Mouse (Mus musculus) ovary, adult 18-20 months (tissue): ENCODE data around the gene Nfe2l1.
"Not testable (repeated sequence)": the region's sequence is repeated elsewhere in the genome, so short reads cannot be mapped to it uniquely, and the experiment has no call there.

Experiments
- DNase-seq: peaks from one replicate; pipeline ENCODE4 v3.0.0; 2022; ENCODE audit warnings: low spot score, mixed read lengths

Nfe2l1 gene

DNA sequence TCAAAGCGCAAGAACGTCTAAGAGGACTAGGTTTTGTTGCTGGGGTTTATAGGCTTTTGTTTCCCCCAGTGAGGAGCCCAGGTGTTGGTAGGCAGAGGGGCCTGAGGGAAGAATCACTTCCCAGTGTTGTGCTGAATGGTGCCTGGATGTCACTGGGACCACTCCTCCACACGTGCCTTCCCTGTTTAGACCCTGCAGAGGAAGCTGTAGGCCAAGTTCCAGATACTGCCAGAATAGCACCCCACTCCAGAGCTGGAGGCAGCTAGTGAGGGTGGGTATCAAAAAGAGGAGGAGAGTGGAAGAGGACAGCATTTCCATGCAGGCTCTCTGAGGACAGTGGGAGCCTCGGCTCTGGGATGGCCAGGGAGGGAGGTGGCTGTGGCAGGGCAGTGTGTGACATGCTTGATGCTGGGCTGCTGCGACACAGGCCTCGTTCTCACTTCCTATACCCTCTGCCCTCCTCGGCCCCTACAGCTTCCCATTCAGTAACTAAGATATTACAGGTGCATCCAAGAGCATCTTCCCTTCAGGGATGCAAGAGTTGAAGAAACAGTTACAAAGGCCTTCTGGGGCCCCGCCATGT, 11.5 kb downstream of the Nfe2l1 start:
- DNase-seq, result no peak

GRCm38 (mm10) chr11:96816979-96817378, 12.8 kb downstream of the Nfe2l1 start:
- DNase-seq, result no peak

DNA sequence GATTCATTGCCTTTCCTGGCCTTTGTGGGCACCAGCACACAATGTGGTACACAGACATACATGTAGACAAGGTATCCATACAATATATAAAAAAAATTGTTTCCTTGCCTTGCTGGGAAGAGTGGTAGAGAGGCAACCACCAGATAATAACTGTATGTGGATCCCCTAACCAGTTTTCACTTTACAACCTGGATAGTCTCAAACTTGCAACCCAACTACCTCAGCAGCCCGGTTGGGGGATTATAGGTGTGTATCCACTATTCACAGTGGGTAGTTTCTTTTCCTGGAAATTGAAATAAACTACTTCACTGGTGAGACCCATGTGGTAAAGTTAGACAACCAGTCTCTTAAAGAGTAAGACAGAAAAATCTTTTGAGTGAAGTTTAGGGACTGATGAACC, 13.3 kb downstream of the Nfe2l1 start:
- no peak for DNase-seq

DNA sequence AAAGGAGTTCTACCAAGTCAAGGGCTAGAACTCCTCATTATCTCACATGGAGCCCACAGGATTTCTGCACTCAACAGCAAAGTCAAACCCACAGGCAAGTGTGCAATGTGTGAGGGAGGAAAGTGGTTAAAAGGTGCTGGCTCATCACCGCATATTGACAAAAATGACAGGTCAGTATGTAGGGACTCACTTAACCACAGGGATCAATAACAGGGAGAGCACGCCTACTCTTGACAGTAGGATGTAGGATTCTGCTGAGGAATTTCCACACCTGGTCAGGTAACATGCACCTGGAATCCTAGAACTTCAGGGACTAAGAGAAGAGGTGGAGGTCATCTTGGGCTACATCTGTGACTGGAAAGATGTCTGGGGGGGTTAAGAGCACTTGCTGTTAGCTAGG, 13.9 kb downstream of the Nfe2l1 start:
- DNase-seq, result no peak

GRCm38 (mm10) chr11:96814443-96814842, 15.3 kb downstream of the Nfe2l1 start:
- no peak for DNase-seq

DNA sequence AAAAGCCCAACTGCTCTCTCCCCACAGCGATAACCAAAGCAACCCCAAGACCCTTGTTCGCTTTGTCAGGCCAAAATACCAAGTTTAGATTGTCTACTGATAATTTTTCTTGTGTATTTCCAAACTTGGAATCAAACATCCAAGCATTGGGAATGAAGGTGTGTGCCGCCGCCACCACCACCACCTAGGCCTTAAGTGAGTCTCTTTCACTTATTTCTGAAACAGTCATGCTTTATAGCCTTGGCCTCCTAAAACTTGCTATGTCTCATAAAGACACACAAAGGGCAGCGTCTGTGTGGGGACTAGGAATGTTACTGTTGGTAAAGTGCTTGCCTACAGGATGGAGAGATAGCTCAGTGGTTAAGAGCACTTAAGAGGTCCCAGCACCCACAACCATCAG, 15.8 kb downstream of the Nfe2l1 start:
- no peak for DNase-seq

- DNase-seq, result no peak
Observed at GRCm38 (mm10) chr11:96813455-96813854, 16.3 kb downstream of the Nfe2l1 start.

GRCm38 (mm10) chr11:96811188-96811587, 18.6 kb downstream of the Nfe2l1 start:
- DNase-seq, result not testable (repeated sequence)

DNA sequence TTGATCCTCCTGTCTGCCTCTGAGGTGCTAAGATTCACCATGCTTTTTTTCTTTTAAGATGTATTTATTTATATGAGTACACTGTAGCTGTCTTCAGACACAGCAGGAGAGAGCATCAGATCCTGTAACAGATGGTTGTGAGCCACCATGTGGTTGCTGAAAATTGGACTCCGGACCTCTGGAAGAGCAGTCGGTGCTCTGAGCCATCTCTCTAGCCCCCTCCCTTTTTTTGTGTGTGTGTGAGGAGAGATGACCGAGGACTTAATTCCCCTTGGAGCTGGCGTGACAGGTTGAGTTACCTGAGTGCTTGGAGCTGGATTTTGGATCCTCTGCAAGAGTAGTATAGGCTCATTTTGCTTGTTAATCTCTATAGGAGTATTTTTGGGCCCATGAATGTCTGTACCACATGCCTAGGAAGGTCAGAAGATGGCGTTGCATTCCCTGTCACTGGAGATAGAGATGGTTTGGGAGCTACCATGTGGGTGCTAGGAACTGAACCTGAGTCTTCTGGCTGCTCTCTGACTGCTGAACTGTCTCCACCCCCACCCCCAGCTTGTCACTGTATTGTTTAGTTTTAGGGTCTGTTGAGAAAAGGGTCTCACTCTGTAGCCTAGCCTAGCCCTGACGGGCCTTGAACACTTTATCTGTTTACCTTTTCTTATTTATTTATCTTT, 20.1 kb downstream of the Nfe2l1 start:
- DNase-seq, result no peak

- no peak for DNase-seq
Observed at GRCm38 (mm10) chr11:96808066-96808465, 21.7 kb downstream of the Nfe2l1 start.

DNA sequence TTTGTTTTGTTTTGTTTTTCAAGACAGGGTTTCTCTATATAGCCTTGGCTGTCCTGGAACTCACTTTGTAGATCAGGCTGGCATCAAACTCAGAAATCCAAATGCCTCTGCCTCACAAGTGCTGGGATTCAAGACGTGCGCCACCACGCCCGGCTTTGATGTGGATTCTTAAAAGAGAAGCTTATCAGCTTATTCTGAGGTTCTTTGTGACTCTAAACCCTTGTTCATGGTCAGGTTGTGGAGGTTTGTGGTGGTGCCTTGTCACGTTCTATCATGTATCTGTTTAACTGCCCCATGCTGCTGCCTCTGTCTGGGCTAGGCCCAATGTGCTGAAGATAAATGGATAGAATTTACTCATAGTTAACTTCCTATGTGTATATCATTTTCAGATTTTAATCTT, 24.2 kb downstream of the Nfe2l1 start:
- DNase-seq, result no peak

GRCm38 (mm10) chr11:96799511-96799910, 30.3 kb downstream of the Nfe2l1 start:
- DNase-seq, result no peak

GRCm38 (mm10) chr11:96796586-96796985, 33.2 kb downstream of the Nfe2l1 start:
- DNase-seq, result no peak

GRCm38 (mm10) chr11:96796081-96796480, 33.7 kb downstream of the Nfe2l1 start:
- DNase-seq, result no peak

- no peak for DNase-seq
Observed at GRCm38 (mm10) chr11:96795491-96795890, 34.3 kb downstream of the Nfe2l1 start.

- no peak for DNase-seq
Observed at GRCm38 (mm10) chr11:96790681-96791080, 39.1 kb downstream of the Nfe2l1 start.

DNA sequence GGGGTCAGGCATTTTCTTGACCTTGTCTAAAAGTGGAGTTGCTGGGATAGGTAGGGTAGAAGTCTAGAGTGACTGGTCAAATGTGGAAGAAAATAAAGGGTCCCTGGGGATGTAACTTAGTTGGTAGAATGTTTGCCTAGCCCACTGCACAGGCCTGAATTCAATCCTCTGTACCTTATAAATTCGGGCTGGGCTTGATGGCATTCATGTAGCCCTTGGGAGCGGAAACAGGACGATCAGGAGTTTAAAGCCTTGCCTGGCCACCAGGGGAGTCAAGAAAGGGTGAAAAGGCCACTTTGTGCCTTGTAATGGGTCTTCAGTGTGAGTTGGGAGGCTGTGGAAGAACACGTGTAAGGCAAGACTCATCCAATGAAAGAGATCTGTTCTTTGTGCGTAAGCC, 39.8 kb downstream of the Nfe2l1 start:
- DNase-seq, result no peak

- DNase-seq, result peak; percentile 86
Observed at GRCm38 (mm10) chr11:96788871-96789795, 40.6 kb downstream of the Nfe2l1 start, which contains the start of gene Cbx1. TSS of gene Cbx1 (plus strand) at chr11:96789127.

GRCm38 (mm10) chr11:96786731-96787450, 42.9 kb downstream of the Nfe2l1 start:
- no peak for DNase-seq

- not testable (repeated sequence) for DNase-seq
Observed at GRCm38 (mm10) chr11:96784847-96785246, 44.9 kb downstream of the Nfe2l1 start.

DNA sequence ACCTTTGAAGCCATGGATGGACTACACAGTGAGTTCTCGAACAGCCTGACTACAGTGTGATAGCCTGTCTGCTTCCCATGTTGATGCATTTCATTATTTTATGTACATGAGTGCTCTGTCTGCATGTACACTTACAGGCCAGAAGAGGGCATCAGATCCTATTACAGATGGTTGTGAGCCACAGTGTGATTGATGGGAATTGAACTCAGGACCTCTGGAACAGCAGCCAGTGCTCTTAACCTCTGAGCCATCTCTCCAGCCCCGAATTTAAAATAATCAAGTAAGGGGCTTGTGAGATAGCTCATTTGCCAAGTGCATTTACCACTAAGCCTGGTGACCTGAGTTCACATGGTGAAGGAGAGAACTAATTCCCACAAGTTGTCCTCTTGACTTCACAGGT, 48.3 kb downstream of the Nfe2l1 start:
- no peak for DNase-seq

DNA sequence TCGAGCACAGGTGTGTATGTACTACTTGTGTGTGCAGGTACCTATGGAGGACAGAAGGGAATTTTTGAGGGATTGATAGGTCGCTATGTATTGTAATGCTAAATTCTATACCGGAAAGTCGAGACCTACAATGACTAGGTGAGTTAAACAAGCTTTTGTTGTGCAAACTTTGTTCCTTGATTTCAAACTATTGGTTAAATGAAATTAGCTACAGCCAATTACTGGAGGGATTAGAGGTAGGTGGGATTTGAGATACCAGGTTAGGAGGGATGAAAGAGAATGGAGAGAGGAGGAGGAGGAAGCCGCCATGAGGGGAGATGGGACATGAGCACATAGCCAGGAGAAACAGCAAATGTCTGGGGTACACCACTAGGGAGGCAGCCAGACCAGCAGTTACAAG, 49.5 kb downstream of the Nfe2l1 start:
- DNase-seq, result no peak
